Mouse (Mus musculus) cerebellum, adult 9-10 months (tissue): ENCODE results near the gene Fbxw19.
"Not testable (repeated sequence)": the region's sequence is repeated elsewhere in the genome, so short reads cannot be mapped to it uniquely, and the experiment has no call there.

ENCODE experiments used
- DNase-seq: peaks from one replicate; pipeline ENCODE4 v3.0.0; 2022

Gene Fbxw19

GRCm38 (mm10) chr9:109495775-109496174, at the start of gene Fbxw19:
TSS of gene Fbxw19 (minus strand) at chr9:109495875.
- DNase-seq = not testable (repeated sequence)

- DNase-seq = no peak
Measured at GRCm38 (mm10) chr9:109523385-109524064, 27.9 kb upstream of the Fbxw19 start.

DNA sequence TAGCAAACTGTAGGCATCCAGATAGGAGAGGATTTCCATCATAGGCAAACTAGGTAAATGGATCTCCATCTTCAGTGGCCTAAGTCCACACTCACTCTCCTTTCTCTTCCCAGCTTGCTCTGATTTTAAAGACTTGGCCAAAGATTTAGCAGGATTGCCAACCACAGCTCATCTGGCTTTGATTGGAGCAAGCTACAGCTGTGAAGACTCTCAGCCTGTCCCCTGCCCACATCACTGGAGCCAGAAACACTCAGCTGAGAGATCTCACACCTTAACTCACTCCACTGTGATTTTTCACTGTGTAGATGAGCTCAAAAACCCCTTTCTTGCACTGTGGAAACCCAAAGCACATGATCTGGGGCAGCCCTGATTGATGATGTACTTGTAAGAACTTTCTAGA, 46.6 kb downstream of the Fbxw19 start, which contains the start of gene Fbxw16:
Fbxw16 (minus strand) TSS at position 101 of the 400 bp plus-strand sequence.
- DNase-seq = no peak

GRCm38 (mm10) chr9:109432956-109433355, 62.7 kb downstream of the Fbxw19 start:
- DNase-seq = no peak
